ENCODE assay signal across 1 mouse cellular context in genomic region chr8:10986638-10987037, GRCm38 (mm10).
A peak's percentile ranks its signal among the peaks of the same experiment; 100 is the strongest.
TF ChIP-seq lines count a peak whose summit lies in the region.

No protein-coding gene starts in this region.

TF ChIP-seq in MEL, 35 proteins besides CTCF, POLR2A, EP300 and RAD21:
- TF ChIP-seq USF2 (IDR thresholded peaks at IDR 0.05; ENCODE audit: borderline replicate concordance in 1 of 2, insufficient read depth in 1 of 2, low read depth in 1 of 2, low read length in 2 of 2) (no peak), UBTF (IDR thresholded peaks at IDR 0.05; ENCODE audit: borderline replicate concordance, insufficient read depth, low read depth, low read length) (no peak), E2F4 (IDR thresholded peaks at IDR 0.05; ENCODE audit: borderline replicate concordance, low read depth, low read length) (no peak), ZNF384 (IDR thresholded peaks at IDR 0.05; ENCODE audit: low read depth, low read length) (no peak), TCF12 (IDR thresholded peaks at IDR 0.05; ENCODE audit: low read depth, low read length) (peak; percentile 46; the same call in 1 of the 2 replicates), MYB (IDR thresholded peaks at IDR 0.05; ENCODE audit: low read depth, low read length) (no peak), ZMIZ1 (IDR thresholded peaks at IDR 0.05; ENCODE audit: low read depth, low read length) (no peak), SIN3A (IDR thresholded peaks at IDR 0.05; ENCODE audit: low read length) (no peak), ETS1 (IDR thresholded peaks at IDR 0.05; ENCODE audit: low read depth, low read length) (peak; percentile 23; the same call in 1 of the 2 replicates)
TF ChIP-seq in MEL: peak in this region for 2.
